Mouse (Mus musculus) activated CD4-positive, CD25-positive, alpha-beta regulatory T cell, adult 4 months (primary cell): Measurements from ENCODE around the gene Kctd3. TPM values are rescaled to one million over a fixed set of nuclear protein-coding genes. Genes with fewer than 3 reads are reported as not detected.

Experiments
- ATAC-seq: one replicate; pipeline ENCODE4 v1.8.0; 2017
- polyA plus RNA-seq, 2 experiments: library from polyadenylated mRNA; unstranded; fragments of 100-300 nt; shearing (Covaris generic); gene quantifications; one replicate each; pipeline ENCODE4 v1.2.1; 2017

Kctd3 gene
- polyA plus RNA-seq, 2 experiments from 2014 or later, result 5.4 to 8.1 TPM

GRCm38 (mm10) chr1:189007980-189008324 lies 311 bp upstream of the Kctd3 start:
- ATAC-seq, result peak; percentile 41

GRCm38 (mm10) chr1:189006826-189007225 lies 815 bp downstream of the Kctd3 start:
- no peak for ATAC-seq

GRCm38 (mm10) chr1:189006267-189006666 lies 1.4 kb downstream of the Kctd3 start:
- ATAC-seq, result no peak

GRCm38 (mm10) chr1:189004774-189005173 lies 2.9 kb downstream of the Kctd3 start:
- ATAC-seq, result no peak

GRCm38 (mm10) chr1:189001815-189002214 lies 5.8 kb downstream of the Kctd3 start:
- ATAC-seq, result no peak

- no peak for ATAC-seq
Measured at GRCm38 (mm10) chr1:188999981-189000380, 7.7 kb downstream of the Kctd3 start.

GRCm38 (mm10) chr1:188997921-188998320 lies 9.7 kb downstream of the Kctd3 start:
- ATAC-seq, result no peak

GRCm38 (mm10) chr1:188993218-188993617 lies 14.4 kb downstream of the Kctd3 start:
- ATAC-seq, result peak; percentile 75

- peak; percentile 91 for ATAC-seq
Measured at GRCm38 (mm10) chr1:188980050-188980449, 27.6 kb downstream of the Kctd3 start.

GRCm38 (mm10) chr1:188973926-188974325 lies 33.7 kb downstream of the Kctd3 start:
- no peak for ATAC-seq

GRCm38 (mm10) chr1:188973078-188973477 lies 34.6 kb downstream of the Kctd3 start:
- no peak for ATAC-seq

- ATAC-seq, result no peak
Measured at GRCm38 (mm10) chr1:188952501-188952900, 55.1 kb downstream of the Kctd3 start.

- no peak for ATAC-seq
Measured at GRCm38 (mm10) chr1:188951091-188951490, 56.5 kb downstream of the Kctd3 start.

GRCm38 (mm10) chr1:188948276-188948675 lies 59.4 kb downstream of the Kctd3 start:
- no peak for ATAC-seq

- ATAC-seq, result no peak
Measured at GRCm38 (mm10) chr1:188947794-188948193, 59.8 kb downstream of the Kctd3 start.

GRCm38 (mm10) chr1:188946849-188947248 lies 60.8 kb downstream of the Kctd3 start:
- ATAC-seq, result no peak

- ATAC-seq, result no peak
Measured at GRCm38 (mm10) chr1:188945326-188945725, 62.3 kb downstream of the Kctd3 start.

- ATAC-seq, result no peak
Measured at GRCm38 (mm10) chr1:188937246-188937780, 70.3 kb downstream of the Kctd3 start.
